Mouse (Mus musculus) thymus, adult 2 months (tissue): ENCODE measurements at regions not wholly inside any gene's neighbourhood (a gene's known extent, or its start where the extent isn't known, plus 50 kb on each side); places are given as distances from the start of the nearest gene placed in this dataset.

Experiments used
- CTCF ChIP-seq: fragments of 200-500 bp; IDR thresholded peaks from 2 replicates; pipeline ENCODE4 v1.5.1; 2012; ENCODE audit warnings: mild to moderate bottlenecking, control low read depth, low read length, moderate library complexity, borderline replicate concordance; ENCODE audit not compliant: control insufficient read depth, poor library complexity, insufficient read depth; ENCODE audit errors: extremely low read depth
- POLR2A ChIP-seq: fragments of 200-500 bp; IDR thresholded peaks from 2 replicates; pipeline ENCODE4 v1.6.1; 2012; ENCODE audit warnings: mild to moderate bottlenecking, low read length, control low read depth, moderate library complexity; ENCODE audit not compliant: control insufficient read depth, poor library complexity, insufficient read depth; ENCODE audit errors: extremely low read depth

DNA sequence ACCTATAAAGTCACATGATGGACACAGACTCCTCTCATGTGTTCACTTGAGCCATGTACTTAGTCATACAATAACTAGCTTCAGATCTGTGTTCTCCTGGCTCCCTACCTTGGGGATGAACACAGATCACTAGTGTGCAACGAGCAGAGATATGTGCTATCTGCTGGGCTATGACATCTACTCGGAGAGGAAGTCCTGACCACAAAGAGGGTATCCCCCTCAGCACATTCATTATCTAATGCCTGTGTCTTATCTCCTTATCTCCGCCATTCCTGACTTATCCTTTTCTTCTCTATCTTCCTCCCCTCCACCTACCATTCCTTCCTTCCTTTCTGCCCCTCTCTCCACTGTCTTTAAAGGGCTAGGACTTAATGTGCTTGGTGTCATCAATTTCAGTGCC, 118.9 kb upstream of the Hmga2 start:
- no peak for TF ChIP-seq POLR2A
- TF ChIP-seq CTCF: no peak
